Mouse (Mus musculus) embryonic fibroblast, embryonic 13.5 days (primary cell): ENCODE results near the gene Specc1.

Source experiments
- CTCF ChIP-seq: IDR thresholded peaks from 2 replicates; pipeline ENCODE4 v1.5.1; 2011; ENCODE audit warnings: mild to moderate bottlenecking, control low read depth, low read length, moderate library complexity, borderline replicate concordance; ENCODE audit not compliant: insufficient read depth
- POLR2A ChIP-seq: IDR thresholded peaks from 2 replicates; pipeline ENCODE4 v1.6.1; 2011; ENCODE audit warnings: low read depth, mild to moderate bottlenecking, control low read depth, low read length, moderate library complexity

DNA sequence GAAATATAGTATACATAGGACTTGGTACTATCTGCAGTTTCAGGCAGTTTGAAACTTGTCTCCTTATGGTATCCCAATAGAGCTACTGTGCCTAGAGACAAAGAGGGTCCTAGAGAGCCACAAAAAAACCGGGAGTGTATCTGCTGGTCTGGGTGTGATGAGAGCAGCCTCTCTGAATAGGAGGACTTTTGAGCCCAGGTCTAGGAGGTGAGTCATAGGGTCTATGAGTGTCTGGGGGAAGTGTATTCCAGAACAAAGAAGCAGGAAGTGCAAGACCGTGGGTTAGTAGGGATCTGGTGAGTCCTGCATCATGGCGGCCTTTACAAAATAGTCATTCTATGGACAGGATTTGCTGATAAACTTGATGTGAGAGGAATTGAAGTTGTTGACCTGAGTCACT, 118.5 kb downstream of the Specc1 start:
- no peak for TF ChIP-seq CTCF
- TF ChIP-seq POLR2A, result no peak
